Mouse (Mus musculus) lung, adult 2 months (tissue): ENCODE results near the gene Cxcr4. TPM values are rescaled to one million over a fixed set of nuclear protein-coding genes. Genes with fewer than 3 reads are reported as not detected.

Source experiments
- DNase-seq: peaks from one replicate; pipeline ENCODE4 v3.0.0; 2022
- H3K4me1 ChIP-seq: fragments of 200-500 bp; 2 replicates; pipeline ENCODE4 v1.6.1; 2011; ENCODE audit warnings: low read length; ENCODE audit not compliant: control insufficient read depth, insufficient read depth
- H3K4me3 ChIP-seq: fragments of 200-500 bp; replicated peaks from 2 replicates; pipeline ENCODE3; 2011; ENCODE audit warnings: low read depth, mild to moderate bottlenecking, control low read depth, low read length; ENCODE audit errors: extremely low read depth
- CTCF ChIP-seq: fragments of 200-500 bp; IDR thresholded peaks from 2 replicates; pipeline ENCODE4 v1.5.1; 2011; ENCODE audit warnings: mild to moderate bottlenecking, low read length, control low read depth; ENCODE audit not compliant: insufficient read depth
- POLR2A ChIP-seq: fragments of 200-500 bp; IDR thresholded peaks from 2 replicates; pipeline ENCODE4 v1.6.1; 2011; ENCODE audit warnings: low read depth, mild to moderate bottlenecking, control low read depth, low read length, borderline replicate concordance; ENCODE audit errors: extremely low read depth
- WGBS: fragments of 180-500 bp; shearing (Covaris S2); methylation state at CpG from one replicate; pipeline ENCODE4 v1.1.7; 2018; 5-methylcytosine and 5-hydroxymethylcytosine counted together
- polyA plus RNA-seq: library from polyadenylated mRNA; depleted of rRNA; stranded (reverse); fragments of >200 nt; gene quantifications from 2 replicates; pipeline ENCODE4 v1.2.3, GENCODE M21; 2012; rRNA removed

Cxcr4 gene
- 163 and 178 TPM in 2 replicates for polyA plus RNA-seq

GRCm38 (mm10) chr1:128592211-128592741, at the start of gene Cxcr4:
Cxcr4 (minus strand) TSS chr1:128592293.
- peak; percentile 84 for DNase-seq
- Histone ChIP-seq H3K4me1 (peaks cover 13% of the 10 kb centered on the region), H3K4me3 (peak within 1 kb of the TSS; percentile 75)
- TF ChIP-seq CTCF, result peak; percentile 57
- TF ChIP-seq POLR2A, result peak; percentile 92
- 1% methylated on average over 27 of the region's 27 CpGs for WGBS

- 61% methylated on average over 4 of the region's 4 CpGs for WGBS
- Histone ChIP-seq H3K4me1 (no peaks in the 10 kb centered on the region), H3K4me3 (no peak overlapping the region)
- TF ChIP-seq POLR2A, result no peak
- TF ChIP-seq CTCF, result no peak
- no peak for DNase-seq
Observed at GRCm38 (mm10) chr1:128639707-128640107, 47.6 kb upstream of the Cxcr4 start.

DNA sequence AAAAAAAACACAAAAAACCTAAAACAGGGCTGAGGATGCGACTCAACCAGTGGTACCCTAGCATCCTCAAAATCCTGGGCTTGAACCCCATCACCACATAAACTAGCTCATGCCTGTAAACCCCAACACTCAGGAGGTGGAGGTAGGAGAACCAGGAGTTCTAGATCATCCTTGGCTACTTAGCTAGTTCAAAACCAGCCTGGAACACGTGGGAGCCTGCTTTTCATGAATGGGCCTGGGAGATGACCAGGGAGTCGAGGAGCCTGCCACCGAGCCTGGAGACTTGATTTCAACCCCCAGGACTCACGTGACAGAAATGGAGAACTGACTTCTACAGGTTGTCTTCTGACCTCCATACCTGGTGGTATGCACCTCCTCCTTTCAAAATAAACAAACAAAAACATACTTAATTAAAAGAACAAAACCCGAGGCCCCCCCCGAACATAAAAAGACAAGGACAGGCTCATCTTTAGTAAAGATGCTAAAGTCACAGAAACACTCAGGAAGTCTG, 45.2 kb upstream of the Cxcr4 start:
- Histone ChIP-seq H3K4me3 (no peak overlapping the region), H3K4me1 (no peaks in the 10 kb centered on the region; the same call in 1 of the 2 replicates)
- no peak for DNase-seq
- no peak for TF ChIP-seq POLR2A
- no peak for TF ChIP-seq CTCF
- WGBS, result 91% methylated on average over 7 of the region's 7 CpGs

GRCm38 (mm10) chr1:128636258-128637229, 44.5 kb upstream of the Cxcr4 start:
- TF ChIP-seq POLR2A (no peak), CTCF (no peak)
- WGBS, result 79% methylated on average over 10 of the region's 10 CpGs
- no peak overlapping the region for H3K4me3 ChIP-seq
- no peak for DNase-seq
- no peaks in the 10 kb centered on the region; the same call in 1 of the 2 replicates for H3K4me1 ChIP-seq

- WGBS, result 75% methylated on average over 6 of the region's 6 CpGs
- TF ChIP-seq POLR2A (no peak), CTCF (no peak)
- no peak for DNase-seq
- no peaks in the 10 kb centered on the region; the same call in 1 of the 2 replicates for H3K4me1 ChIP-seq
- no peak overlapping the region for H3K4me3 ChIP-seq
Observed at GRCm38 (mm10) chr1:128633711-128634379, 41.8 kb upstream of the Cxcr4 start.

GRCm38 (mm10) chr1:128632522-128632921, 40.4 kb upstream of the Cxcr4 start:
- no peak overlapping the region for H3K4me3 ChIP-seq
- WGBS, result 46% methylated on average over 6 of the region's 6 CpGs
- TF ChIP-seq POLR2A, result no peak
- TF ChIP-seq CTCF, result no peak
- no peak for DNase-seq
- no peaks in the 10 kb centered on the region; the same call in 1 of the 2 replicates for H3K4me1 ChIP-seq

DNA sequence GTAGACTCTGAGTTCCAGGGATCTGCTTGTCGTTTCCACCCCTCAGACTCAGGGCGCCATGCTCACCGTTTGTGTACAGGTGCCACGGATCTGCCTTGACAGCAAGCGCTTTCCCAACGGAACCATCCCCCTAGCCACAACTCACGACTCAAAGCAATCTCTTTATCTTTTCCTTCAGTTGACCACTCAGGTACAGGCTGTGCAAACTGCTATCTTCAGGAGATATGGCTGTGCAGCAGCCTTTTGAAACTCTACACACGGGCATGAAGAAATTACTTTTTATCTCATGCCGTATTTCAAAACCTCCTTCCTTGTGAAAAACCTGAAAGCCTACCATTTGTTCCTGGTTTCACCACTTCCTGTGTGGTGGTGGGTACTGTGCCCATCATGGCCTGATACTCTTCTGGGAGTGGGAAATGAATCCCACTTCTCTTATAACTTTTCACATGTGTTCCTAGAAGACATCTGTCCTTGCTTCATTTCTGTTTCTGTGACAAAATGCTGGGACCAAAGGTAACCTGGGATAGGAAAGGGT, 34.1 kb upstream of the Cxcr4 start:
- H3K4me3 ChIP-seq, result no peak overlapping the region
- 71% methylated on average over 9 of the region's 9 CpGs for WGBS
- no peak for DNase-seq

GRCm38 (mm10) chr1:128623594-128623887, 31.4 kb upstream of the Cxcr4 start:
- no peak for TF ChIP-seq CTCF
- TF ChIP-seq POLR2A, result no peak
- Histone ChIP-seq H3K4me3 (no peak overlapping the region), H3K4me1 (no peaks in the 10 kb centered on the region)
- no peak for DNase-seq
- WGBS, result 38% methylated on average over 4 of the region's 4 CpGs

More for the DNA sequence above, 34.1 kb upstream of the Cxcr4 start:
- H3K4me1 ChIP-seq, result no peaks in the 10 kb centered on the region
- TF ChIP-seq CTCF (no peak), POLR2A (no peak)
